Mouse (Mus musculus): ENCODE results near the gene Pgpep1.

- TF ChIP-seq POLR2A (IDR thresholded peaks at IDR 0.05; ENCODE audit: borderline replicate concordance, control insufficient read depth, low read depth, low read length), result no peak; the same call in 1 of the 2 replicates
- TF ChIP-seq CTCF (IDR thresholded peaks at IDR 0.05; ENCODE audit: control insufficient read depth, insufficient read depth, low read length), result peak; percentile 92
Measured at GRCm38 (mm10) chr8:70673079-70673856, 13.1 kb upstream of the Pgpep1 start, which contains the start of gene Lsm4.

Measured in bone marrow, adult 2 months (tissue).